Mouse (Mus musculus) adrenal gland, postnatal 14 days (tissue): ENCODE data around the gene Cd3e. TPM values are rescaled to one million over a fixed set of nuclear protein-coding genes. Genes with fewer than 3 reads are reported as not detected.

Experiments used
- DNase-seq: peaks from one replicate; pipeline ENCODE4 v3.0.0; 2021; ENCODE audit warnings: mixed read lengths
- total RNA-seq: library from RNA; stranded (reverse); gene quantifications from 2 replicates; pipeline ENCODE4 v1.2.3, GENCODE M21; 2021

Gene Cd3e
- total RNA-seq, 1 experiment from 2014 or later, result 1.8 TPM

DNA sequence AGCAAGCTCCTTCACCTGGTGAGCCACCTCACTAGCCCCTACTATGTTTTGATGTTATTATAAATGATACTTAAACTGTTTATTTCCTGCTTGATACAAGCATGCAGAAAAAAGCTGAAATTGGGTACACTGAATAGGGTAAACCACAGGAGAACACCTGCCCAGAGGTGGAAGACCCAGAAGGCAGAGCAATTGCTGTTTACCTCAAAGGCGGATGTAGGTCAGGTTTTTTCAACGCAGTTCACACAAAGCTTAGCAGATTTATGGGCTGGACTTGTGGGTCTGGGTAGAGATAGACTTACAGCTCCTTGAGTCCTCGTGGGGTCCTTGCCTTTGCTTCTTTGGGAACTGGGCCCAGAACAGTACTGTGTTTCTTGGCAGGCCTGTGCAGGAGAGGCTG, 6.4 kb upstream of the Cd3e start:
- no peak for DNase-seq

DNA sequence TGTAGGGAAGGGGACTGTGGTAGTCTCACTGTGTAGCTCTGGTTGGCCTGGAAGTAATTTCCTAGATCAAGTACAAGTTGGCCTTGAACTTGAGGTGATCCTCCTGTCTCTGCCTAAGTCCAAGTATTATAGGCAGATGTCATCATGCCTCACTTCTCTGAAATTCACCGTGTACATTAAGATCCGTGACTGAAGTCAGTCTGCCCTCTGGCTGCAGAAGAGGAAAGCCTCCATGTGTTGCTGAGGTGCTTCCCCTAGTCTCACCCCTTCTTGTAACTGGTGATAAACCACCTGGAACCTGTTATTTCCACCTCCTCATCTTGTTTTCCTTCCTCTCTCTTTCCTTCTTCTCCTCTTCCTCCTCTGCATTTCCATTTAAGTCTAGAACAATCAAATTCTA, 5.5 kb upstream of the Cd3e start:
- no peak for DNase-seq

DNA sequence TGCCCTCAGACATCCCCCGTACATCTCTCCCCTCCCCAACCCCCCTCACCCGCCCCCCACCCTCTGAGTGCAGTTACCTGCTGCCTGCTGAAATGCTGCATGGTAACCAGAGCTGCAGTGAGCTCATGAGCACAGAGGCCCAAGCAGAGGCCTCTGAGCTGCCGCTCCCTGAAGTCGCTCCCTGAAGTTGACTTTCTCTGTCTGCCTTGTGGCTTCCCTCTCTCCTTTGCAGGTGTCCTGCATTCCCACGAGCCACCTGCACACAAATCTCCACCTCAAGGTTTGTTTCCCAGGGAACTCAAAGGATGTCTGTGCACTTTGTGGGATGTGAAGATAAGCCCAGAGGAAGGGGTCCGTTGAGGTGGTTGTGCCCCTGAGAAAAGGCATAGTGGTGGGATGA, 1.9 kb upstream of the Cd3e start:
- DNase-seq, result no peak

GRCm38 (mm10) chr9:45010461-45010860, 1.0 kb upstream of the Cd3e start:
- DNase-seq, result peak; percentile 28

DNA sequence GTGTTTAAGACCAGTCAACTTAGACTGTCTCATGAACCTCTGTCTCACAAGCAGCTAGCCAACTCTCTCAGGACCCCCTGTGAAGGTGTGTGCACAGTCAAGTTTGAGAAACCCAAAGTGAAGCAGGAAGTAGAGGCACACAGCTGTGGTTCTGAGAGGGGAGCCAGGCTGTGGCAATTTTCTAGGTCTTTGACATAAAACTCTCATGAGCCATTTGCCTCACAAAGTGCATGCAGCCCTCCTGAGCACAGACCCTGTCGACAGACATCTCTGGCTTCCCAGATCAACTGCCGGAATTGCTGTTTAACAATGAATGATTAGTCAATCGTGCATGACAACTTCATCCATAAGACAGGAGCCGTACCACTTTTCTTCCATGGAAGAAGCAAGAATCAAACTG, 1.1 kb downstream of the Cd3e start:
- no peak for DNase-seq

DNA sequence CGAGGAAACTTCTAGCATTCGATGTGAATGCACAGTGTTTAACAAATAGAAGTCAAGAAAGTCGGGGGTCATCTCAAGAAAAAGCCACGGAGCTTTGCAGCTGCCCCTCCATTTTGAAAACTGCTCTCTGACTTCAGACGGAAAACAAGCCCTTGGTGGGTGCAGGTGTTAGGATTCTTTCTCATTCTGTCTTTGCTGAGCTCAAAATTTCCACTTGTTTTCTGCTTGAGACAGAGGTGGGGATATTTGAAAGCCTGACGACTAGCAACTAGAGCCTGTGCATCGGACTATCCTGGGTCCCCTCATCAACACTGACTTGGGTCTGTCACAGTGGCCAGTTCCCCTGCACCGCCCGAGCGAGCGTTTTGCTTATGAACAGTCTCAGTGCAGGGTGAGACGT, 2.0 kb downstream of the Cd3e start:
- no peak for DNase-seq

- no peak for DNase-seq
These were observed 9.2 kb downstream of the Cd3e start for GRCm38 (mm10) chr9:45000249-45000648.

DNA sequence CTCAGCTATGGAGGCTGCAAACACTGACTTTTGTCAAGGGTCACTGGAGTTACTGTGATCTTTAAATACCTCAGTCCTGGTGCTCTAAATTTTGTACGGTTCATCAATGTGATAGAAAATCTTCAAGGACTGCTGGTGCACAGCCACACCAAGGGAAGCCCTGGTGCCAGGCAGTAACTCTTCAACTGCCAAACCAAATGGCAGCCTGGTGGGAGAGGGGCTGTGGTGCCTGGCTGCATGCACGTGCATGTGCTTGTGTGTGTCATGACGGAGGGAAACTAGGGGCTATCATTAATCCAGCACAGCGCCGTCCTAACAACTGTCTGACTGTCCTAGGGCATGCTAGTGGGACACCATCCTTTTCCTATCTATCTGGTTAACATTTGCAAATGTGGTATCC, 9.7 kb downstream of the Cd3e start:
- no peak for DNase-seq

DNA sequence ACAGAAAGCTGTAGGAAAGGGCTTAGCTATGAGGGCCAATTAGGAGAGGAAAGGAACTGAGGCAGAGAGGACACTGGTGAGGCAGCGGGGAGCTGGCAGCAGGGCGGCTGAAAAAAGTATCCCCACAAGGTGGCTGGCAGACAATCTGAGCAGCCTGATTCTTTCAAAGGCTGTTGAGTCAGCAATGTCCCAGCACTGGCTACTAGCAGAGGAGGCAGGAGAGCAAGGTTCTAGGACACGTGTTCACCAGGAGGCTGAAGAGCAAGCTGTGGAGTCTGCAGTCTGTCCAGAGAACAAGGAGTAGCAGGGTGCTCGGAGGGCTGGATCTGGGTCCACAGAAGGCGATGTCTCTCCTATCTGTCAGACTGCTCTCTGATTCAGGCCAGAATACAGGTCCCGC, 10.3 kb downstream of the Cd3e start:
- DNase-seq, result no peak

DNA sequence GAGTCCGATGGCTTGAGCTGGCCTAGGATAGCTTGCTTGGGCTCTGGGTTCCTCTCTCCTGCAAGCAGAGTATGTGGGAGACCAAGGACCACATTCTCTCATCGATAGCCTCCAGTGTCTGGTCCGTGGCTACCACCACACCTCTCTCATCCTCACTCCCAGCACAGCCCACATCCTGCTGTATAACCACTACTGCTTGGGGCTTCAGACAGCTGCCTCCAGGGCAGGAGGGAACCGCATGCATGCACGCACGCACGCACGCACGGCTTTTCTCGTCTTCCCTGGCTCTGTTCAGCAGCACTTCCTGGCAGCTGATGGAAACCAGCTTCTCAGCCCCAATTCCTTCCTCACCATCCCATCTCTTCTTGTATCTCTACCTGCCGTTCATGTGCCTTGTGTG, 11.3 kb downstream of the Cd3e start:
- no peak for DNase-seq

- DNase-seq, result no peak
These were observed 12.8 kb downstream of the Cd3e start for GRCm38 (mm10) chr9:44996590-44996989.

GRCm38 (mm10) chr9:44994962-44995361, 14.5 kb downstream of the Cd3e start:
- DNase-seq, result no peak

GRCm38 (mm10) chr9:44993268-44993667, 16.2 kb downstream of the Cd3e start:
- no peak for DNase-seq

DNA sequence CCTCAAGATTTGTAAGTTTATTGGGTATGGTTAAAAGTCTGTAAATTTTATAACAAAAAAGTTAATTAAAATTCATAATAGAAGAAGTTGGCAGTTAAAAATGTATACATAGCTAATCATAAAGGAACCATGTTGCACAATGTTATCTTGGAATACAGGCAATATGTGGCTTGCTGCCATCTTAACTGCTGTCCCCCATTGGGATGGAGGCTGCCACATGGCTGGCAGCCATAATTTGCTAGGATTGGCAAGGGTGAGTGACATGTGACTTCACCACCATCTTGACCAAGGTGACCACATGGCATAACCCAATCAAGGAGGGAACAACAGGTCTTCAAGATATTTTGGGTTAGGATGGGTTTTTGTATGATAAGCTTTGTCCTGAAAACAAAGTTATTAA, 17.2 kb downstream of the Cd3e start:
- no peak for DNase-seq

DNA sequence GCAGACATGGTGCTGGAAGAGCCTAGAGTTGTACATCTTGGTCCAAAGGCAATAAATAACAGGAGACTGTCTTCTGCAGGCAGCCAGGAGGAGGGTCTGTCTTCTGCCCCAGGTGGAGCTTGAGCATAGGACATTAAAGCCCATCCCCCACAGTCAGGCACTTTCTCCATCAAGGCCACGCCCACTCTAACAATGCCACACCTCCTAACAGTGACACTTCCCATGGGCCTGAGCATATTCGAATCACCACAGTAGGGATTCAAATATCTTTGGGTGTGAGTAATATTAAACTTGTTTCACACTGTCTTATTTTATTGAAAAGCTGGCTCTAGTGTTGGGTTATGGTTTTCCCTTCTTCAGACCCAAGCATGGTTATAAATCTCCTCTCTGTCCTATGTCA, 17.6 kb downstream of the Cd3e start:
- DNase-seq, result no peak

- no peak for DNase-seq
These were observed 22.5 kb downstream of the Cd3e start for GRCm38 (mm10) chr9:44986976-44987375.

DNA sequence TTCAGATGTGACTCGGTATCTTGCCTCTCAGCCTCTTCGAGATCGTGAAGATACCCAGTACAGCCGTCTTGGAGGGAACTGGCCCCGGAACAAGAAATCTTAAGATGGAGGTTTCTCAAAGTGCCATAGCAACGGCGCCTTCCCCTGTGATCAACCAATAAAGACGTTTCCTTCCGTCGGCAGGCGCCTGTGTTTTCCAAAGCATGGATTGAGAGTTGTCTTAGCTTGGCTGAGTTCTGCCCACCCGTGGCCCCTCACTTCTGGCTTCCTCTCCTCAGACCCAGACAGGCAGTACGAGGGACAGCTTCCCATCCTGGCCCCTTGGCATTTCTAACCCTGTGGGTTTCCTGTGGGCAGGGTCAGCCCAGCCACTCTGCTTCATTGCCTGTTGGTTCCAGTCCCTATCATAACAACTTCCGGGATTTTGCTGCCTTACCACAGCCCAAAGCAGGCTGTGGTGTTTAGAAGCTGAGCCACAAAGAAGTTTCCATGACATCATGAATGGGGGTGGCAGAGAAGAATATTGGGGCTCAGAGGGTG, 23.1 kb downstream of the Cd3e start:
- peak; percentile 41 for DNase-seq

- no peak for DNase-seq
These were observed 23.7 kb downstream of the Cd3e start for GRCm38 (mm10) chr9:44985721-44986161.

DNA sequence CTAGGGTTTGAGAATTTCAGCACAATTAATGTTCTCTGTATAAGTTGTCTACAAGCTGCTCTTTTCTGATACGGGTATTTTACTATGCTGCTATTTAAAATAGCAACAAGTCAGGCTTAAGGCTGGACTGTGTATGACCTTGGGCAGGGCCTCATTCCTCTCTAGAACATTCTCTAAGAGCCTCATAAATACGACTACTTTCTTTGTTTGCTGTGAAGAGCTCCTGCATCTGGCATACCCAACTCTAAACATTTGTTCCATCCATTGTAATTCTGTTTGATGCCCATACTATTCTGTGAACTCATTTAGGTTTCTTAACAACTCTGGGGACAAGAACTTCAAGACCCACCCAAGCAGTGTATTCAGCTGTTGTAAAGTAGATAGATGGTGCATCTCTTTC, 26.4 kb downstream of the Cd3e start:
- no peak for DNase-seq

GRCm38 (mm10) chr9:44982531-44982930, 26.9 kb downstream of the Cd3e start:
- no peak for DNase-seq

- no peak for DNase-seq
These were observed 27.3 kb downstream of the Cd3e start for GRCm38 (mm10) chr9:44982081-44982480.

- DNase-seq, result no peak
These were observed 27.8 kb downstream of the Cd3e start, which contains the start of gene Cd3d for GRCm38 (mm10) chr9:44981676-44982075. TSS of gene Cd3d (plus strand) at chr9:44981786.

GRCm38 (mm10) chr9:44981104-44981503, 28.3 kb downstream of the Cd3e start:
- no peak for DNase-seq

- peak; percentile 25 for DNase-seq
These were observed 29.2 kb downstream of the Cd3e start, which contains the start of gene Cd3g for GRCm38 (mm10) chr9:44980242-44980641. TSS of gene Cd3g (minus strand) at chr9:44980431.

- no peak for DNase-seq
These were observed 29.6 kb downstream of the Cd3e start for GRCm38 (mm10) chr9:44979806-44980205.
